Mouse (Mus musculus): ENCODE results near the gene Fam47c.

DNA sequence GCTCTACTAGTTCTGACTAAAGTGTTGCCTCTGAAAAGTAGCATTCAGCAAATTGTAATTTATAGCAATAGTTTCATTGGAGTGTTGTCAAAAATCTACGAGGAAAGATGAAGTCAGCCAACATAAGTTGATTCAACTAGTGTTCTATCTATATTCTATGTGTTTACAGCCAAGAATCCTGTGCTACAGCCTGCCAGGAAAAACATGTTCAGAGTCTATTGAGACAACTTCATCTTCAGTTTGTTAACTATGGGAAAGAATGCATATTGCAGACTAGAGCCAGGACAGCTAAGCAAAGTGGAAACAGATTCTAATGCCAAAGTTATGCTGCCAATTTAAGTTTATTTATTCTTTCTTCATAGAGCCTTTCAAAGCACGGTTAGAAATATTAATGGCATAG lies 31.8 kb downstream of the Fam47c start:
- TF ChIP-seq CTCF (IDR thresholded peaks at IDR 0.05; ENCODE audit: extremely low read depth, insufficient read depth, insufficient read length, insufficient replicate concordance) (no peak), POLR2A (IDR thresholded peaks at IDR 0.05; ENCODE audit: low read depth, low read length) (no peak)
